Mouse (Mus musculus): ENCODE results near the gene Irs1. TPM values are rescaled to one million over a fixed set of nuclear protein-coding genes. Genes with fewer than 3 reads are reported as not detected.

Irs1 gene
- polyA plus RNA-seq, 1 experiment, result 6.3 TPM

- Histone ChIP-seq H3K4me1 (ENCODE audit: control insufficient read depth, insufficient read depth, low read length) (no peaks in the 10 kb centered on the region), H3K27ac (ENCODE audit: insufficient read depth, low read length) (no peak overlapping the region), H3K4me3 (ENCODE audit: insufficient read depth, low read length) (no peak overlapping the region)
- TF ChIP-seq POLR2A (IDR thresholded peaks at IDR 0.05; ENCODE audit: extremely low read depth, insufficient read depth, low read length) (no peak), CTCF (IDR thresholded peaks at IDR 0.05; ENCODE audit: extremely low read depth, insufficient read depth, low read length) (no peak)
Observed at GRCm38 (mm10) chr1:82261638-82262037, 29.6 kb downstream of the Irs1 start.

GRCm38 (mm10) chr1:82261053-82261618 is 30.1 kb downstream of the Irs1 start:
- Histone ChIP-seq H3K4me3 (ENCODE audit: insufficient read depth, low read length) (no peak overlapping the region), H3K4me1 (ENCODE audit: control insufficient read depth, insufficient read depth, low read length) (no peaks in the 10 kb centered on the region), H3K27ac (ENCODE audit: insufficient read depth, low read length) (no peak overlapping the region)
- TF ChIP-seq POLR2A (IDR thresholded peaks at IDR 0.05; ENCODE audit: extremely low read depth, insufficient read depth, low read length) (no peak), CTCF (IDR thresholded peaks at IDR 0.05; ENCODE audit: extremely low read depth, insufficient read depth, low read length) (no peak)

GRCm38 (mm10) chr1:82260055-82260454 is 31.2 kb downstream of the Irs1 start:
- no peak for TF ChIP-seq CTCF (IDR thresholded peaks at IDR 0.05; ENCODE audit: extremely low read depth, insufficient read depth, low read length)
- no peaks in the 10 kb centered on the region for H3K4me1 ChIP-seq (ENCODE audit: control insufficient read depth, insufficient read depth, low read length)
- no peak overlapping the region for H3K27ac ChIP-seq (ENCODE audit: insufficient read depth, low read length)
- H3K4me3 ChIP-seq (ENCODE audit: insufficient read depth, low read length), result no peak overlapping the region

- no peak for TF ChIP-seq CTCF (IDR thresholded peaks at IDR 0.05; ENCODE audit: extremely low read depth, insufficient read depth, low read length)
- no peak for TF ChIP-seq POLR2A (IDR thresholded peaks at IDR 0.05; ENCODE audit: extremely low read depth, insufficient read depth, low read length)
- Histone ChIP-seq H3K4me3 (ENCODE audit: insufficient read depth, low read length) (no peak overlapping the region), H3K27ac (ENCODE audit: insufficient read depth, low read length) (no peak overlapping the region), H3K4me1 (ENCODE audit: control insufficient read depth, insufficient read depth, low read length) (no peaks in the 10 kb centered on the region)
Observed at GRCm38 (mm10) chr1:82258331-82258730, 32.9 kb downstream of the Irs1 start.

GRCm38 (mm10) chr1:82257457-82257856 is 33.8 kb downstream of the Irs1 start:
- Histone ChIP-seq H3K27ac (ENCODE audit: insufficient read depth, low read length) (no peak overlapping the region), H3K4me3 (ENCODE audit: insufficient read depth, low read length) (no peak overlapping the region), H3K4me1 (ENCODE audit: control insufficient read depth, insufficient read depth, low read length) (no peaks in the 10 kb centered on the region)
- no peak for TF ChIP-seq POLR2A (IDR thresholded peaks at IDR 0.05; ENCODE audit: extremely low read depth, insufficient read depth, low read length)
- no peak for TF ChIP-seq CTCF (IDR thresholded peaks at IDR 0.05; ENCODE audit: extremely low read depth, insufficient read depth, low read length)

- no peak for TF ChIP-seq POLR2A (IDR thresholded peaks at IDR 0.05; ENCODE audit: extremely low read depth, insufficient read depth, low read length)
- TF ChIP-seq CTCF (IDR thresholded peaks at IDR 0.05; ENCODE audit: extremely low read depth, insufficient read depth, low read length), result no peak
- H3K4me1 ChIP-seq (ENCODE audit: control insufficient read depth, insufficient read depth, low read length), result no peaks in the 10 kb centered on the region
- no peak overlapping the region for H3K27ac ChIP-seq (ENCODE audit: insufficient read depth, low read length)
- H3K4me3 ChIP-seq (ENCODE audit: insufficient read depth, low read length), result no peak overlapping the region
Observed at GRCm38 (mm10) chr1:82253789-82254445, 37.3 kb downstream of the Irs1 start.

GRCm38 (mm10) chr1:82247221-82247951 is 43.8 kb downstream of the Irs1 start:
- TF ChIP-seq CTCF (IDR thresholded peaks at IDR 0.05; ENCODE audit: extremely low read depth, insufficient read depth, low read length) (no peak), POLR2A (IDR thresholded peaks at IDR 0.05; ENCODE audit: extremely low read depth, insufficient read depth, low read length) (no peak)
- H3K4me1 ChIP-seq (ENCODE audit: control insufficient read depth, insufficient read depth, low read length), result no peaks in the 10 kb centered on the region
- H3K4me3 ChIP-seq (ENCODE audit: insufficient read depth, low read length), result no peak overlapping the region
- no peak overlapping the region for H3K27ac ChIP-seq (ENCODE audit: insufficient read depth, low read length)

- Histone ChIP-seq H3K4me3 (ENCODE audit: insufficient read depth, low read length) (no peak overlapping the region), H3K4me1 (ENCODE audit: control insufficient read depth, insufficient read depth, low read length) (no peaks in the 10 kb centered on the region), H3K27ac (ENCODE audit: insufficient read depth, low read length) (no peak overlapping the region)
- TF ChIP-seq POLR2A (IDR thresholded peaks at IDR 0.05; ENCODE audit: extremely low read depth, insufficient read depth, low read length) (no peak), CTCF (IDR thresholded peaks at IDR 0.05; ENCODE audit: extremely low read depth, insufficient read depth, low read length) (no peak)
Observed at GRCm38 (mm10) chr1:82245002-82245401, 46.2 kb downstream of the Irs1 start.

GRCm38 (mm10) chr1:82243260-82243825 is 47.9 kb downstream of the Irs1 start:
- Histone ChIP-seq H3K4me1 (ENCODE audit: control insufficient read depth, insufficient read depth, low read length) (no peaks in the 10 kb centered on the region), H3K4me3 (ENCODE audit: insufficient read depth, low read length) (no peak overlapping the region), H3K27ac (ENCODE audit: insufficient read depth, low read length) (no peak overlapping the region)
- no peak for TF ChIP-seq CTCF (IDR thresholded peaks at IDR 0.05; ENCODE audit: extremely low read depth, insufficient read depth, low read length)
- TF ChIP-seq POLR2A (IDR thresholded peaks at IDR 0.05; ENCODE audit: extremely low read depth, insufficient read depth, low read length), result no peak
